Mouse (Mus musculus): ENCODE results near the gene Olfr1436.
"Not testable (repeated sequence)": the region's sequence is repeated elsewhere in the genome, so short reads cannot be mapped to it uniquely, and the experiment has no call there.

The Olfr1436 gene

GRCm38 (mm10) chr19:12299030-12299429 lies at the start of gene Olfr1436:
Gene Olfr1436, minus strand, starts transcription at chr19:12299130.
- DNase-seq (ENCODE audit: low spot score), result not testable (repeated sequence)

- DNase-seq (ENCODE audit: low spot score), result no peak
Observed at GRCm38 (mm10) chr19:12335810-12336209, 36.9 kb upstream of the Olfr1436 start, which contains the start of gene Olfr1438-ps1. Gene Olfr1438-ps1, minus strand, starts transcription at chr19:12335910.

GRCm38 (mm10) chr19:12325001-12325400 lies 26.1 kb upstream of the Olfr1436 start, which contains the start of gene Olfr1437:
Gene Olfr1437, minus strand, starts transcription at chr19:12325101.
- no peak for DNase-seq (ENCODE audit: low spot score)

- DNase-seq (ENCODE audit: low spot score), result peak; percentile 27
Observed at GRCm38 (mm10) chr19:12292979-12293378, 6.0 kb downstream of the Olfr1436 start.

- DNase-seq (ENCODE audit: low spot score), result no peak
Observed at GRCm38 (mm10) chr19:12279554-12279953, 19.4 kb downstream of the Olfr1436 start, which contains the start of gene Olfr1434. Gene Olfr1434, plus strand, starts transcription at chr19:12279854.

GRCm38 (mm10) chr19:12260732-12261131 lies 38.2 kb downstream of the Olfr1436 start, which contains the start of gene Olfr235:
Gene Olfr235, plus strand, starts transcription at chr19:12261032.
- DNase-seq (ENCODE audit: low spot score), result no peak
